Mouse (Mus musculus) stomach, postnatal 0 days (tissue): ENCODE measurements around the gene Tfap2d. TPM values are rescaled to one million over a fixed set of nuclear protein-coding genes. Genes with fewer than 3 reads are reported as not detected.

ENCODE experiments used
- ATAC-seq: fragments of 200-750 bp; cut with Nextera tagmentation; 2 replicates; pipeline ENCODE4 v1.8.0; 2017; ENCODE audit not compliant: low FRiP score, low TSS enrichment
- DNase-seq: peaks from one replicate; pipeline ENCODE4 v3.0.0-alpha.2; 2016; ENCODE audit warnings: low spot score
- H3K27ac ChIP-seq: fragments of 300-500 bp; sonication (generic); replicated peaks from 2 replicates; pipeline ENCODE4 v1.5.1; 2014; ENCODE audit warnings: mild to moderate bottlenecking, control low read depth
- H3K27me3 ChIP-seq: fragments of 300-500 bp; sonication (generic); 2 replicates; pipeline ENCODE4 v1.6.1; 2014; ENCODE audit warnings: low read length; ENCODE audit not compliant: control insufficient read depth, insufficient read depth
- H3K36me3 ChIP-seq: fragments of 300-500 bp; sonication (generic); 2 replicates; pipeline ENCODE4 v1.6.1; 2014; ENCODE audit warnings: low read length, mixed read lengths; ENCODE audit not compliant: control insufficient read depth, insufficient read depth
- H3K4me1 ChIP-seq: fragments of 300-500 bp; sonication (generic); replicated peaks from 2 replicates; pipeline ENCODE4 v1.6.1; 2014; ENCODE audit warnings: antibody characterized with exemption; ENCODE audit not compliant: control insufficient read depth, insufficient read depth
- H3K4me2 ChIP-seq: fragments of 300-500 bp; sonication (generic); replicated peaks from 2 replicates; pipeline ENCODE4 v1.6.1; 2014; ENCODE audit warnings: low read depth, mild to moderate bottlenecking, control low read depth, moderate library complexity
- H3K4me3 ChIP-seq: fragments of 300-500 bp; sonication (generic); 2 replicates; pipeline ENCODE4 v1.5.1; 2014; ENCODE audit warnings: low read depth, low read length, control low read depth
- H3K9ac ChIP-seq: fragments of 300-500 bp; sonication (generic); 2 replicates; pipeline ENCODE4 v1.6.1; 2014; ENCODE audit warnings: mild to moderate bottlenecking, low read length, control low read depth, mixed read lengths
- H3K9me3 ChIP-seq: fragments of 300-500 bp; sonication (generic); 2 replicates; pipeline ENCODE4 v1.6.1; 2016; ENCODE audit warnings: low read length; ENCODE audit not compliant: control insufficient read depth
- CTCF ChIP-seq: IDR thresholded peaks from 2 replicates; pipeline ENCODE4 v1.5.1; 2016; ENCODE audit warnings: antibody characterized with exemption, low read depth, mild to moderate bottlenecking, moderate library complexity
- EP300 ChIP-seq: optimal IDR thresholded peaks from 2 replicates; pipeline ENCODE3; 2016; ENCODE audit warnings: antibody characterized with exemption
- WGBS: fragments of 180-500 bp; shearing (Covaris S2); extraction: QIAGEN DNeasy Blood & Tissue Kit; methylation state at CpG from one replicate; pipeline ENCODE4 v1.1.7; 2014; 5-methylcytosine and 5-hydroxymethylcytosine counted together
- polyA plus RNA-seq: library from polyadenylated mRNA; unstranded; fragments of >200 nt; fragmentation: Nextera tagmentation; extraction: Ambion mirVana; gene quantifications from 2 replicates; pipeline ENCODE4 v1.2.1, GENCODE M21; 2015

Tfap2d gene
- polyA plus RNA-seq, 1 experiment from 2014 or later: not detected

- Histone ChIP-seq H3K9me3 (no peaks in the 10 kb centered on the region), H3K27me3 (0 out of 2 replicates have a peak, but pooled peaks cover 3% of the 10 kb centered on the region), H3K4me1 (no peaks in the 10 kb centered on the region), H3K27ac (no peak overlapping the region), H3K9ac (no peak overlapping the region), H3K36me3 (no peaks in the 10 kb centered on the region), H3K4me2 (no peak overlapping the region), H3K4me3 (no peak overlapping the region)
- DNase-seq (no peak), ATAC-seq (no peak)
- 5% methylated on average over 5 of the region's 5 CpGs for WGBS
- TF ChIP-seq EP300 (no peak), CTCF (no peak)
Measured at GRCm38 (mm10) chr1:19110211-19110610, 7.4 kb downstream of the Tfap2d start.

GRCm38 (mm10) chr1:19111020-19111419 is 8.2 kb downstream of the Tfap2d start:
- H3K9me3 ChIP-seq: no peaks in the 10 kb centered on the region
- no peak overlapping the region for H3K4me2 ChIP-seq
- 2% methylated on average over 22 of the region's 22 CpGs for WGBS
- no peak for TF ChIP-seq EP300
- TF ChIP-seq CTCF: no peak
- DNase-seq (no peak), ATAC-seq (no peak)
- no peak overlapping the region for H3K9ac ChIP-seq
- H3K27me3 ChIP-seq: no peaks in the 10 kb centered on the region
- H3K27ac ChIP-seq: no peak overlapping the region
- no peaks in the 10 kb centered on the region for H3K36me3 ChIP-seq
- H3K4me1 ChIP-seq: no peaks in the 10 kb centered on the region
- H3K4me3 ChIP-seq: no peak overlapping the region

GRCm38 (mm10) chr1:19178742-19179397 is 76.0 kb downstream of the Tfap2d start:
- H3K9me3 ChIP-seq: no peaks in the 10 kb centered on the region
- DNase-seq: no peak
- no peak overlapping the region for H3K4me2 ChIP-seq
- TF ChIP-seq CTCF: peak; percentile 79
- TF ChIP-seq EP300: no peak
- H3K36me3 ChIP-seq: no peaks in the 10 kb centered on the region
- no peaks in the 10 kb centered on the region for H3K27me3 ChIP-seq
- H3K4me1 ChIP-seq: no peaks in the 10 kb centered on the region
- WGBS: 5% methylated on average over 4 of the region's 4 CpGs
- H3K9ac ChIP-seq: no peak overlapping the region
- no peak for ATAC-seq
- H3K27ac ChIP-seq: no peak overlapping the region
- H3K4me3 ChIP-seq: no peak overlapping the region

- H3K4me3 ChIP-seq: peak overlapping the region; percentile 15; the same call in 1 of the 2 replicates
- no peaks in the 10 kb centered on the region for H3K9me3 ChIP-seq
- H3K4me2 ChIP-seq: peak overlapping the region; percentile 40
- H3K27ac ChIP-seq: no peak overlapping the region
- no peak overlapping the region for H3K9ac ChIP-seq
- DNase-seq (peak; percentile 46), ATAC-seq (no peak)
- no peaks in the 10 kb centered on the region for H3K36me3 ChIP-seq
- no peaks in the 10 kb centered on the region for H3K4me1 ChIP-seq
- no peaks in the 10 kb centered on the region for H3K27me3 ChIP-seq
- TF ChIP-seq CTCF (peak; percentile 83), EP300 (no peak)
- WGBS: 4% methylated on average over 12 of the region's 12 CpGs
Measured at GRCm38 (mm10) chr1:19205649-19206048, 102.8 kb downstream of the Tfap2d start.

DNA sequence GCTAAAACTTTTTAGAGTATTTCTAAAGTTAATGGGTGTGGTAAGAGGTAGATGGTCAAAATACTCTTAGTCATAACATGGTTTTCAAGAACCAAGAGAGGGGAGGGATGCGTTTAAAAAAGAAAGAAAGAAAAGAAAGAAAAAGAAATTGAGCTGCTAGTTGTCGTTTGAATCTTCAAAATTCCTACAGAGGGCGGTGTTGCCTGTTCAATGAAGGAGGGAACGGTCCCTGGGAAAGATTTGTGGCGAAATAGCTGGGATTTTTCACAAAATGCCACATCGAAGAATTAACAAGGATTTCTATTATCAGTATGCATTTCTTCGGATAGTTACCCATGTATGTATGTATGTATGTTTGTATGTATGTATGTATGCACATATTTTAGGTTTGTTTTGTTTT is 103.4 kb downstream of the Tfap2d start:
- Histone ChIP-seq H3K27me3 (no peaks in the 10 kb centered on the region), H3K4me1 (no peaks in the 10 kb centered on the region), H3K4me3 (no peak overlapping the region), H3K36me3 (no peaks in the 10 kb centered on the region), H3K4me2 (no peak overlapping the region), H3K27ac (no peak overlapping the region), H3K9me3 (no peaks in the 10 kb centered on the region), H3K9ac (no peak overlapping the region)
- 3% methylated on average over 7 of the region's 7 CpGs for WGBS
- TF ChIP-seq EP300 (no peak), CTCF (peak; percentile 72)
- DNase-seq: no peak
- no peak for ATAC-seq

DNA sequence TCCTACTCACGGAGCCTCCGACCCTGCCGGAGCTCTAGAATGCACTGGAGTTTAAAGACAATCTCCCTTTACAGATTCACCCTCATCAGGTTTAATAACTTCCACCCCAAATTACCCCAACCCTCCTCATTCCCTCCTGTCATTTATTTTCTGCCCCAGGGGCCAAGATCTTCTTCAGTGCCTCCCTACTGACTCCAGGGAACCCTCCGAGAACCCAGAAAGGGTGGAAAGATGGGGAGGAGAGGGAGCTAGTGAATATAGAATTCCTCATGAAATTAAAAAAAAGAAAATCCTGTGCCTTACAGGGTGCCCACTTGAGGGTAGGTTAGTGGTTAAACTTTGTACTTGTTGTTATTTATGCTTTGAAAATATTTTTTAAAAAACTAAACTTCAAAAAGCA is 104.8 kb downstream of the Tfap2d start:
- H3K4me3 ChIP-seq: no peak overlapping the region
- no peaks in the 10 kb centered on the region for H3K4me1 ChIP-seq
- H3K4me2 ChIP-seq: no peak overlapping the region
- TF ChIP-seq EP300: no peak
- no peak for TF ChIP-seq CTCF
- H3K9me3 ChIP-seq: no peaks in the 10 kb centered on the region
- 9% methylated on average over 4 of the region's 4 CpGs for WGBS
- DNase-seq (no peak), ATAC-seq (no peak)
- no peak overlapping the region for H3K9ac ChIP-seq
- no peaks in the 10 kb centered on the region for H3K36me3 ChIP-seq
- H3K27me3 ChIP-seq: no peaks in the 10 kb centered on the region; the same call in 1 of the 2 replicates
- H3K27ac ChIP-seq: no peak overlapping the region
